ENCODE assay signal across 37 mouse cellular contexts in genomic region chr5:32767636-32768373, GRCm38 (mm10). TPM values are rescaled to one million over a fixed set of nuclear protein-coding genes. Genes with fewer than 3 reads are reported as not detected.
A peak's percentile ranks its signal among the peaks of the same experiment; 100 is the strongest.
DNase-seq lines count a peak whose midpoint lies in the region; ATAC-seq lines count a peak whose summit lies in the region.
"Had no signal": no experiment of that assay in that cellular context is flagged by ENCODE, and none has a peak within 500 bp of the region (broad histone marks: within the 10 kb centered on the region; RNA-seq: fewer than 3 reads in every experiment).

No protein-coding gene starts in this region.

- H3K9me3 ChIP-seq in midbrain, embryonic 14.5 days (ENCODE audit: control insufficient read depth, low read length) = no peaks in the 10 kb centered on the region
- no peaks in the 10 kb centered on the region for H3K9me3 ChIP-seq in midbrain, embryonic 10.5 days (replicated peaks)
- H3K9me3 ChIP-seq: embryonic facial prominence, embryonic 10.5 days; embryonic facial prominence, embryonic 15.5 days; forebrain, embryonic 12.5 days; hindbrain, embryonic 12.5 days; kidney, embryonic 15.5 days; limb, embryonic 10.5 days; limb, embryonic 15.5 days; liver, embryonic 15.5 days; lung, embryonic 15.5 days; megakaryocyte, embryonic 14.5 days; midbrain, embryonic 13.5 days; neural tube, embryonic 15.5 days had no signal

- DNase-seq in frontal cortex, postnatal 25 days (ENCODE audit: low spot score in 2 of 2) = no peak
- DNase-seq in midbrain, embryonic 14.5 days = peak; percentile 9
- DNase-seq in midbrain, embryonic 10.5 days (ENCODE audit: low spot score) = no peak
- DNase-seq in T-cell, adult 2 months (ENCODE audit: low spot score) = peak; percentile 17
- DNase-seq in thymus, postnatal 25 days = no peak
- DNase-seq in adrenal gland, postnatal 10 days = no peak
- no peak for DNase-seq in adrenal gland, postnatal 25 days
- DNase-seq: cerebellum, adult 8-10 months; cerebellum, postnatal 25 days; gastrocnemius, adult 2 months; gastrocnemius, postnatal 36 days; heart, adult 18-20 months; heart, postnatal 36 days; kidney, adult 11 months; layer of hippocampus, adult 9-11 months; retina, postnatal 1 day; right cerebral cortex, postnatal 25 days; thymus, adult 18-20 months; thymus, postnatal 36 days had no signal

- H3K9ac ChIP-seq in midbrain, embryonic 14.5 days (replicated peaks; ENCODE audit: low read length) = no peak overlapping the region
- H3K9ac ChIP-seq: embryonic facial prominence, embryonic 15.5 days; forebrain, embryonic 12.5 days; hindbrain, embryonic 12.5 days; kidney, embryonic 15.5 days; limb, embryonic 15.5 days; liver, embryonic 15.5 days; lung, embryonic 15.5 days; midbrain, embryonic 13.5 days; neural tube, embryonic 15.5 days had no signal

- no peak overlapping the region for H3K27ac ChIP-seq in midbrain, embryonic 14.5 days (replicated peaks; ENCODE audit: low read depth, low read length)
- H3K27ac ChIP-seq in midbrain, embryonic 10.5 days (replicated peaks) = no peak overlapping the region
- H3K27ac ChIP-seq: embryonic facial prominence, embryonic 10.5 days; embryonic facial prominence, embryonic 15.5 days; forebrain, embryonic 12.5 days; gastrocnemius, adult 2 months; hindbrain, embryonic 12.5 days; kidney, embryonic 15.5 days; limb, embryonic 10.5 days; limb, embryonic 15.5 days; liver, embryonic 15.5 days; lung, embryonic 15.5 days; midbrain, embryonic 13.5 days; neural tube, embryonic 15.5 days; stomach, postnatal 0 days had no signal

- no peak overlapping the region for H3K4me2 ChIP-seq in midbrain, embryonic 14.5 days (ENCODE audit: low read length)
- H3K4me2 ChIP-seq: embryonic facial prominence, embryonic 15.5 days; forebrain, embryonic 12.5 days; heart, embryonic 11.5 days; hindbrain, embryonic 12.5 days; kidney, embryonic 15.5 days; limb, embryonic 15.5 days; liver, embryonic 15.5 days; lung, embryonic 15.5 days; midbrain, embryonic 13.5 days; neural tube, embryonic 15.5 days had no signal

- 94% methylated on average over 4 of the region's 4 CpGs for WGBS in midbrain, embryonic 14.5 days
- 91% methylated on average over 4 of the region's 4 CpGs for WGBS in midbrain, embryonic 10.5 days

- H3K4me1 ChIP-seq in midbrain, embryonic 14.5 days (ENCODE audit: control insufficient read depth, insufficient read depth, low read length) = no peaks in the 10 kb centered on the region
- no peaks in the 10 kb centered on the region for H3K4me1 ChIP-seq in midbrain, embryonic 10.5 days
- H3K4me1 ChIP-seq: embryonic facial prominence, embryonic 10.5 days; embryonic facial prominence, embryonic 15.5 days; forebrain, embryonic 12.5 days; hindbrain, embryonic 12.5 days; kidney, embryonic 15.5 days; limb, embryonic 10.5 days; limb, embryonic 15.5 days; lung, embryonic 15.5 days; midbrain, embryonic 13.5 days; neural tube, embryonic 15.5 days had no signal

- H3K36me3 ChIP-seq in midbrain, embryonic 14.5 days (ENCODE audit: control insufficient read depth, insufficient read depth, low read length) = peaks cover 38% of the 10 kb centered on the region
- peaks cover 36% of the 10 kb centered on the region for H3K36me3 ChIP-seq in midbrain, embryonic 10.5 days
- H3K36me3 ChIP-seq: liver, embryonic 15.5 days had no signal

- H3K4me3 ChIP-seq in midbrain, embryonic 14.5 days (replicated peaks; ENCODE audit: low read depth, low read length) = no peak overlapping the region
- no peak overlapping the region for H3K4me3 ChIP-seq in midbrain, embryonic 10.5 days
- H3K4me3 ChIP-seq: embryonic facial prominence, embryonic 10.5 days; embryonic facial prominence, embryonic 15.5 days; forebrain, embryonic 12.5 days; gastrocnemius, adult 2 months; hindbrain, embryonic 12.5 days; kidney, embryonic 15.5 days; limb, embryonic 10.5 days; limb, embryonic 15.5 days; liver, embryonic 15.5 days; lung, embryonic 15.5 days; megakaryocyte, embryonic 14.5 days; midbrain, embryonic 13.5 days; neural tube, embryonic 15.5 days had no signal

- H3K27me3 ChIP-seq in midbrain, embryonic 14.5 days (ENCODE audit: control insufficient read depth, insufficient read depth, low read length) = no peaks in the 10 kb centered on the region
- H3K27me3 ChIP-seq in midbrain, embryonic 10.5 days (ENCODE audit: low read depth, poor library complexity, severe bottlenecking) = no peaks in the 10 kb centered on the region
- H3K27me3 ChIP-seq: embryonic facial prominence, embryonic 15.5 days; forebrain, embryonic 12.5 days; hindbrain, embryonic 12.5 days; kidney, embryonic 15.5 days; limb, embryonic 15.5 days; liver, embryonic 15.5 days; lung, embryonic 15.5 days; megakaryocyte, embryonic 14.5 days; midbrain, embryonic 13.5 days; neural tube, embryonic 15.5 days had no signal

- 0 out of 2 replicates have a peak, but pooled peaks have one; percentile 32 for ATAC-seq in frontal cortex, adult (ENCODE audit: low TSS enrichment)
- no peak for ATAC-seq in midbrain, embryonic 14.5 days (ENCODE audit: low FRiP score, low TSS enrichment)
- ATAC-seq: midbrain, embryonic 13.5 days had no signal

RNA-seq across cellular contexts. Expression of gene Pisd, which starts 17.6 kb away (rescaled TPM):
- 106 and 114 TPM in 2 replicates for polyA plus RNA-seq in midbrain, embryonic 14.5 days (2014; fragmentation: Nextera tagmentation; extraction: Ambion mirVana)
- 79.9 and 82.1 TPM in 2 replicates for polyA plus RNA-seq in midbrain, embryonic 10.5 days (2016; fragmentation: Nextera tagmentation; extraction: Ambion mirVana)
- total RNA-seq in adrenal gland, postnatal 10 days (2021) = 10 to 100 TPM; 53.2 to 62.4 TPM
- total RNA-seq in adrenal gland, postnatal 25 days (2021) = 60.3 and 60.9 TPM in 2 replicates

RNA-seq across cellular contexts. Expression of gene Gm20671, which starts 59.1 kb away (rescaled TPM):
- polyA plus RNA-seq in midbrain, embryonic 14.5 days (2014; fragmentation: Nextera tagmentation; extraction: Ambion mirVana) = not detected in 2 replicates
- not detected in 2 replicates for polyA plus RNA-seq in midbrain, embryonic 10.5 days (2016; fragmentation: Nextera tagmentation; extraction: Ambion mirVana)
- not detected for total RNA-seq in adrenal gland, postnatal 10 days (2021)
- not detected in 2 replicates for total RNA-seq in adrenal gland, postnatal 25 days (2021)
- total RNA-seq: adrenal gland, postnatal 4 days; gastrocnemius, adult 2 months; left cerebral cortex, postnatal 10 days had no signal
- polyA plus RNA-seq: embryonic facial prominence, embryonic 10.5 days; embryonic facial prominence, embryonic 15.5 days; forebrain, embryonic 12.5 days; heart, embryonic 11.5 days; heart, embryonic 16.5 days; hindbrain, embryonic 12.5 days; kidney, embryonic 15.5 days; limb, embryonic 10.5 days; limb, embryonic 15.5 days; liver, embryonic 15.5 days; lung, embryonic 15.5 days; midbrain, embryonic 13.5 days; neural tube, embryonic 15.5 days; stomach, postnatal 0 days had no signal

Comparison
In these comparisons a context has a peak if more than half of its experiments do, and no peak if none do; other contexts are left out.
1. DNase-seq: peak in midbrain, embryonic 14.5 days (single experiment) and T-cell, adult 2 months (single experiment); none in frontal cortex, postnatal 25 days (0 of 2), midbrain, embryonic 10.5 days (single experiment), thymus, postnatal 25 days (single experiment), adrenal gland, postnatal 10 days (single experiment) and adrenal gland, postnatal 25 days (single experiment).